In the genomic region with DNA sequence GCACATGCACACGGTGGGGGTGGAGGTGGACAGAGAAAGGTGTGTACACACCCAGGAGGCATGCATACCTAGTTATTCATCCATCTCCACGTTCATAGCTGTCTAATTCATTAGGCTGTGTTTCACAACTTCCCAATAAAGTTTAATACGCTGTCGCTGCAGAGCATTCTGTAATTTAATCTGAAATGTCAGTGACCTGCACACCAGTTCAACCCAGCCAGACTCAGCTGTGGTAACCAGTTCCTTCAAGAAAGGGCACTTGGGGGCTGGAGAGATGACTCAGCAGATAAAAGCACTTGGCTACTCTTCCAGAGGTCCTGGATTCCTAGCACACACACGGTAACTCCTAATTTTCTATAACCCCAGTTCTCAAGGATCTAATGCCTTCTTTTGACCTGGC, we compare ENCODE assay signal across 15 mouse cellular contexts.
"Had no signal": no experiment of that assay in that cellular context is flagged by ENCODE, and none has a peak within 500 bp of the region (broad histone marks: within the 10 kb centered on the region; RNA-seq: fewer than 3 reads in every experiment).

No protein-coding gene starts in this region.

- H3K27ac ChIP-seq: limb, embryonic 12.5 days; liver, embryonic 13.5 days; neural tube, embryonic 12.5 days had no signal

- H3K27me3 ChIP-seq: limb, embryonic 12.5 days; liver, embryonic 13.5 days; lung, embryonic 15.5 days; neural tube, embryonic 12.5 days had no signal

- DNase-seq: liver; liver, embryonic 13.5 days; liver, postnatal 0 days; lung, postnatal 14 days; midbrain, embryonic 14.5 days; retina, postnatal 1 day; right cerebral cortex, postnatal 4 days; spleen, adult 18-20 months; thymus, adult 18-20 months; thymus, postnatal 25 days had no signal

- H3K4me1 ChIP-seq: liver, embryonic 13.5 days; neural tube, embryonic 12.5 days had no signal

- H3K36me3 ChIP-seq: liver, embryonic 13.5 days; lung, embryonic 15.5 days; neural tube, embryonic 12.5 days had no signal

- H3K4me3 ChIP-seq: layer of hippocampus, adult 2 months; limb, embryonic 12.5 days; liver, embryonic 13.5 days; lung, embryonic 15.5 days; neural tube, embryonic 12.5 days had no signal

- H3K9ac ChIP-seq: limb, embryonic 12.5 days; liver, embryonic 13.5 days; liver, postnatal 0 days; lung, embryonic 15.5 days; neural tube, embryonic 12.5 days had no signal

- H3K4me2 ChIP-seq: limb, embryonic 12.5 days; liver, embryonic 13.5 days; lung, embryonic 15.5 days; neural tube, embryonic 12.5 days had no signal

- H3K9me3 ChIP-seq: limb, embryonic 12.5 days; liver, embryonic 13.5 days; lung, embryonic 15.5 days; neural tube, embryonic 12.5 days had no signal

- ATAC-seq: intestine, postnatal 0 days; liver, postnatal 0 days had no signal
